Mouse (Mus musculus): ENCODE data around the gene Fam13a. TPM values are rescaled to one million over a fixed set of nuclear protein-coding genes. Genes with fewer than 3 reads are reported as not detected.

Fam13a gene
- total and polyA plus RNA-seq, 3 experiments, result 0.33 TPM; not detected in 2

DNA sequence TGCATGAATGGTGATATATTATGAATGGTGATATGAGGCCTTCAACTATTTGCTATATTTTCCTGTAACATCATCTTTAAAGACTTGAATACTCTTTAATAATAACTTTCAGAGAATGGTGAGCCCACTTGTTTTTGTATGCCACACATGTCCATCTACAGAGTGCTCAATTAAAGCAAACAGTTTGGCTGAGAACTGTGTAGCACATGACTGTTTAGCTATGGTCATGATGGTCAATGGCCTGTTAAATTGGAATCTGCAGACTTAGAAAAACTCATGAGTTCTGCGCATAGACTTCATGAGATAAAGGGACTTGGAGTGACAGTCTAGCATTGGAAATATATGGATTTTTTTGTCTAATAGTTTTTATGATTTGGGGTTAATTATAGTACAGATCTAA, 73.9 kb downstream of the Fam13a start:
- no peak for TF ChIP-seq CTCF (IDR thresholded peaks at IDR 0.05; ENCODE audit: low read depth, low read length)
- TF ChIP-seq GATA1 (IDR thresholded peaks at IDR 0.05; ENCODE audit: borderline replicate concordance, low read length), result no peak
- no peak for TF ChIP-seq POLR2AphosphoS5 (IDR thresholded peaks at IDR 0.05; ENCODE audit: insufficient replicate concordance, low read depth, low read length)
- TF ChIP-seq TAL1 (conservative IDR thresholded peaks at IDR 0.05; ENCODE audit: low read depth, low read length), result no peak
- TF ChIP-seq GATA2 (IDR thresholded peaks at IDR 0.05; ENCODE audit: borderline replicate concordance, low read depth, low read length), result no peak
- Histone ChIP-seq H3K9me3 (replicated peaks) (no peaks in the 10 kb centered on the region), H3K4me3 (ENCODE audit: low read depth, low read length) (no peak overlapping the region), H3K27me3 (ENCODE audit: insufficient read depth, low read length) (no peaks in the 10 kb centered on the region), H3K36me3 (replicated peaks) (no peaks in the 10 kb centered on the region), H3K4me1 (ENCODE audit: insufficient read depth, low read depth, low read length) (no peaks in the 10 kb centered on the region)
- DNase-seq (ENCODE audit: low spot score), result no peak
- no peak for ATAC-seq (ENCODE audit: extremely low read depth, insufficient number of reproducible peaks, low FRiP score, poor library complexity, severe bottlenecking)

DNA sequence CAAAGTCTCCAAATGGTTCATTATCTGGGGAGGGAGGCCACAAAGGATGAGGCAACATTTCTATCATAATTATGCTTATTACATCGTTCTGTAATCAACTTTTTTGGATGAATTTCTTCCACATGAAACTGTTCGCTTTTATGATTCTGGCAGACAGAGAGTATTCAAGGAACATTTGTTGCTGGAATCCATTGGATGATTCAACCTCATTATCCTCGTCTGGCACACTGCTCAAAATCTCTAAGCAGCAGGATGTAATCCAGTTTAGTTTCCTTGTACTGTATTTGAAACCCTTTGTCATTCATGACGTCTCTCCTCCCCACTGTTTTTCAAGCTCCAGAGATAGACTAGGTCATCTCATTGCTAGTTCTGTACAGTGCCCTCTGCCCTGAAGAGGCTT, 77.5 kb downstream of the Fam13a start:
- Histone ChIP-seq H3K36me3 (replicated peaks) (no peaks in the 10 kb centered on the region), H3K4me3 (ENCODE audit: low read depth, low read length) (no peak overlapping the region), H3K9me3 (replicated peaks) (no peaks in the 10 kb centered on the region), H3K4me1 (ENCODE audit: insufficient read depth, low read depth, low read length) (no peaks in the 10 kb centered on the region), H3K27me3 (ENCODE audit: insufficient read depth, low read length) (no peaks in the 10 kb centered on the region)
- TF ChIP-seq CTCF (IDR thresholded peaks at IDR 0.05; ENCODE audit: low read depth, low read length), result no peak
- no peak for TF ChIP-seq GATA2 (IDR thresholded peaks at IDR 0.05; ENCODE audit: borderline replicate concordance, low read depth, low read length)
- TF ChIP-seq GATA1 (IDR thresholded peaks at IDR 0.05; ENCODE audit: borderline replicate concordance, low read length), result no peak
- no peak for TF ChIP-seq TAL1 (conservative IDR thresholded peaks at IDR 0.05; ENCODE audit: low read depth, low read length)
- no peak for TF ChIP-seq POLR2AphosphoS5 (IDR thresholded peaks at IDR 0.05; ENCODE audit: insufficient replicate concordance, low read depth, low read length)
- ATAC-seq (ENCODE audit: extremely low read depth, insufficient number of reproducible peaks, low FRiP score, poor library complexity, severe bottlenecking) (no peak), DNase-seq (ENCODE audit: low spot score) (no peak)

DNA sequence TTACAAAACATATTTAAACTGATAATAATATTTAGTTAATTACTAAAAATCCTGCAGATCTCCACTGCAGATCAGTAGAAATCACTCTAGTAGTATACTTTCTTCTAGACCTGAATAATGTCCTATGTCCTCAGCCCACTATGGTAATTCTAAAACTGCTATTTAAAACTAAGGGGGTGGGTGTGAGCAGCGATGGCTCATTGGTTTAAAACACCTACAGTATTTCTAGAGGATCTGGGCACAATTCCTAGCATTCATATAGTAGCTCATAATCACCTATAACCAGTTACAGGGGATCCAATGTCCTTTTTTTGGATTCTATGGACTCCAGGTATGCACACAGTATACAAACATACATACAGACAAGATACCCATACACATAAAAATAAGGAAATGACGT, 78.1 kb downstream of the Fam13a start:
- no peak for TF ChIP-seq TAL1 (conservative IDR thresholded peaks at IDR 0.05; ENCODE audit: low read depth, low read length)
- TF ChIP-seq CTCF (IDR thresholded peaks at IDR 0.05; ENCODE audit: low read depth, low read length), result no peak
- no peak for TF ChIP-seq GATA1 (IDR thresholded peaks at IDR 0.05; ENCODE audit: borderline replicate concordance, low read length)
- no peak for TF ChIP-seq POLR2AphosphoS5 (IDR thresholded peaks at IDR 0.05; ENCODE audit: insufficient replicate concordance, low read depth, low read length)
- no peak for TF ChIP-seq GATA2 (IDR thresholded peaks at IDR 0.05; ENCODE audit: borderline replicate concordance, low read depth, low read length)
- H3K27me3 ChIP-seq (ENCODE audit: insufficient read depth, low read length), result no peaks in the 10 kb centered on the region
- DNase-seq (ENCODE audit: low spot score) (no peak), ATAC-seq (ENCODE audit: extremely low read depth, insufficient number of reproducible peaks, low FRiP score, poor library complexity, severe bottlenecking) (no peak)
- H3K36me3 ChIP-seq (replicated peaks), result no peaks in the 10 kb centered on the region
- H3K4me3 ChIP-seq (ENCODE audit: low read depth, low read length), result no peak overlapping the region
- no peaks in the 10 kb centered on the region for H3K4me1 ChIP-seq (ENCODE audit: insufficient read depth, low read depth, low read length)
- H3K9me3 ChIP-seq (replicated peaks), result no peaks in the 10 kb centered on the region

DNA sequence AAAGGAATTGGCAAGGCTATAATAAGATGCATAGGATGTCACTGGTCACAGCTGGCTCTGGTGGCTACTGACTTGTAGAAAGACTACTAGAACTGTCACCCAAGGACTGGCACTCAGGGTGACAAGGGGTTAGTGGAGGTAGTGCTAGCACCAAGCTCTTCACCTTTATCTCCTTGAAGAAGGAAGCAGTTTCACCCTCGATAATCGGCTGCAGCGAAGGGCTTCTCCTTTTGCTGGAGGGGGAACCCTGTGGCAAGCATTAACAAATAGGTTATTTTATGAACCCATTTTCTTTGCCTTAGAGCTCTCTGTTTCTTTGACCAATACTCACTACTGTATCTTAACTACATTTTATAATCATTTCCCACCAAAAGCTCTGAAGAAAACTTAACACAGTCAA, 80.4 kb downstream of the Fam13a start:
- ATAC-seq (ENCODE audit: extremely low read depth, insufficient number of reproducible peaks, low FRiP score, poor library complexity, severe bottlenecking) (no peak), DNase-seq (ENCODE audit: low spot score) (no peak)
- H3K9me3 ChIP-seq (replicated peaks), result no peaks in the 10 kb centered on the region
- TF ChIP-seq GATA2 (IDR thresholded peaks at IDR 0.05; ENCODE audit: borderline replicate concordance, low read depth, low read length) (no peak), GATA1 (IDR thresholded peaks at IDR 0.05; ENCODE audit: borderline replicate concordance, low read length) (no peak), POLR2AphosphoS5 (IDR thresholded peaks at IDR 0.05; ENCODE audit: insufficient replicate concordance, low read depth, low read length) (no peak), CTCF (IDR thresholded peaks at IDR 0.05; ENCODE audit: low read depth, low read length) (no peak), TAL1 (conservative IDR thresholded peaks at IDR 0.05; ENCODE audit: low read depth, low read length) (no peak)
- no peaks in the 10 kb centered on the region for H3K27me3 ChIP-seq (ENCODE audit: insufficient read depth, low read length)
- H3K36me3 ChIP-seq (replicated peaks), result no peaks in the 10 kb centered on the region
- H3K4me1 ChIP-seq (ENCODE audit: insufficient read depth, low read depth, low read length), result no peaks in the 10 kb centered on the region
- no peak overlapping the region for H3K4me3 ChIP-seq (ENCODE audit: low read depth, low read length)

DNA sequence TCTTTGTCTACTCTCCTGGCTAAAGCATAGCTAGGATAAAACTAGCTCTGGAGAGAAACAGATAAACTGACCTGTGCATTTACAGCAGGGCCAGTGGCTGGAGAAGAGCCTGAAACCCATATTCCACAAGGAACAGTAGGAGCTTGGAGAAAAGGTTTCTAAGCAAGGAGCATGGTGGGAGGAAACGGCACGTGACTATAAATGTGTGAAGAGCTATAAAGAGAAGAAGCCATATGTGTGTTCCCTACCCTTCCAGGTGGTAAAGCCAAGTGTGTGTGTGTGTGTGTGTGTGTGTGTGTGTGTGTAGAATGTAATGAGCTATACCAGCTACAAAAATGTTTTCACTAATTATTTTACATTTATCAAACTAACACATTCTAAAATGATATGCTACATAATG, 82.1 kb downstream of the Fam13a start:
- H3K4me1 ChIP-seq (ENCODE audit: insufficient read depth, low read depth, low read length), result no peaks in the 10 kb centered on the region
- no peaks in the 10 kb centered on the region for H3K9me3 ChIP-seq (replicated peaks)
- TF ChIP-seq POLR2AphosphoS5 (IDR thresholded peaks at IDR 0.05; ENCODE audit: insufficient replicate concordance, low read depth, low read length) (no peak), CTCF (IDR thresholded peaks at IDR 0.05; ENCODE audit: low read depth, low read length) (no peak), GATA2 (IDR thresholded peaks at IDR 0.05; ENCODE audit: borderline replicate concordance, low read depth, low read length) (no peak), GATA1 (IDR thresholded peaks at IDR 0.05; ENCODE audit: borderline replicate concordance, low read length) (no peak), TAL1 (conservative IDR thresholded peaks at IDR 0.05; ENCODE audit: low read depth, low read length) (no peak)
- H3K4me3 ChIP-seq (ENCODE audit: low read depth, low read length), result no peak overlapping the region
- DNase-seq (ENCODE audit: low spot score) (no peak), ATAC-seq (ENCODE audit: extremely low read depth, insufficient number of reproducible peaks, low FRiP score, poor library complexity, severe bottlenecking) (no peak)
- H3K27me3 ChIP-seq (ENCODE audit: insufficient read depth, low read length), result no peaks in the 10 kb centered on the region
- H3K36me3 ChIP-seq (replicated peaks), result no peaks in the 10 kb centered on the region

DNA sequence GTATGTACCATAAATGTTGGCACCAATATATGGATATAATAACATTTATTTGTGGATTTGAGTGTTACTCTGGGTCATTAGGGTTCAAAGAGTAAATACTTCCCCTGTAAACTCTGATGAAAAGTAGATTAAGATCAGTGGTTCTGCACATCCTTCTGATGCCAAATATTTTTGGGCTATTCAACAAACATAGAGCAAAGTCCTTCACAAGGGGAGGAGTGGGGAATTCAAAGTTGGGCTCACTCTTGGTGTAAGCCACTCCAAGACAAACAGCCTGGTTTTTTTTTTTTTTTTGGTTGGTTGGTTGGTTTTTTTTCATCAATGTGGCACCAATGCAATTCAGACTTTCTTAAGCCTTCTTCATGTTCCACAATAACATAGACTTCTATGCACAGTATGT, 86.6 kb downstream of the Fam13a start:
- H3K4me1 ChIP-seq (ENCODE audit: insufficient read depth, low read depth, low read length), result no peaks in the 10 kb centered on the region
- no peak overlapping the region for H3K4me3 ChIP-seq (ENCODE audit: low read depth, low read length)
- ATAC-seq (ENCODE audit: extremely low read depth, insufficient number of reproducible peaks, low FRiP score, poor library complexity, severe bottlenecking) (no peak), DNase-seq (ENCODE audit: low spot score) (no peak)
- TF ChIP-seq POLR2AphosphoS5 (IDR thresholded peaks at IDR 0.05; ENCODE audit: insufficient replicate concordance, low read depth, low read length) (no peak), GATA2 (IDR thresholded peaks at IDR 0.05; ENCODE audit: borderline replicate concordance, low read depth, low read length) (no peak), GATA1 (IDR thresholded peaks at IDR 0.05; ENCODE audit: borderline replicate concordance, low read length) (no peak), CTCF (IDR thresholded peaks at IDR 0.05; ENCODE audit: low read depth, low read length) (no peak), TAL1 (conservative IDR thresholded peaks at IDR 0.05; ENCODE audit: low read depth, low read length) (no peak)
- H3K9me3 ChIP-seq (replicated peaks), result no peaks in the 10 kb centered on the region
- no peaks in the 10 kb centered on the region for H3K36me3 ChIP-seq (replicated peaks)
- no peaks in the 10 kb centered on the region for H3K27me3 ChIP-seq (ENCODE audit: insufficient read depth, low read length)
